ENCODE assay signal across 8 mouse cellular contexts in genomic region chr4:136956751-136957446, GRCm38 (mm10). TPM values are rescaled to one million over a fixed set of nuclear protein-coding genes. Genes with fewer than 3 reads are reported as not detected.
DNase-seq lines count a peak whose midpoint lies in the region; ATAC-seq lines count a peak whose summit lies in the region.

Gene Epha8 (minus strand): TSS chr4:136956816.

- H3K9me3 ChIP-seq in lung, embryonic 16.5 days (ENCODE audit: control insufficient read depth, low read length), result no peaks in the 10 kb centered on the region
- no peaks in the 10 kb centered on the region for H3K9me3 ChIP-seq in hindbrain, embryonic 10.5 days
- H3K9me3 ChIP-seq in midbrain, embryonic 11.5 days (ENCODE audit: control insufficient read depth, low read length), result no peaks in the 10 kb centered on the region

- ATAC-seq in lung, embryonic 16.5 days (ENCODE audit: low read depth), result no peak
- ATAC-seq in midbrain, embryonic 11.5 days (ENCODE audit: low FRiP score), result peak; percentile 58

- H3K4me3 ChIP-seq in lung, embryonic 16.5 days (ENCODE audit: low read length), result peak within 1 kb of the TSS; percentile 46
- H3K4me3 ChIP-seq in hindbrain, embryonic 10.5 days, result peak within 1 kb of the TSS; percentile 55
- H3K4me3 ChIP-seq in midbrain, embryonic 11.5 days (ENCODE audit: low read depth, low read length), result peak within 1 kb of the TSS; percentile 42

- no peak within 1 kb of the TSS for H3K9ac ChIP-seq in lung, embryonic 16.5 days (ENCODE audit: low read length)
- peak within 1 kb of the TSS; percentile 61 for H3K9ac ChIP-seq in midbrain, embryonic 11.5 days (ENCODE audit: low read length)

- H3K27ac ChIP-seq in lung, embryonic 16.5 days (ENCODE audit: low read length), result no peak within 1 kb of the TSS
- 0 out of 2 replicates have a peak within 1 kb of the TSS, but pooled peaks have one; percentile 35 for H3K27ac ChIP-seq in hindbrain, embryonic 10.5 days
- no peak within 1 kb of the TSS for H3K27ac ChIP-seq in midbrain, embryonic 11.5 days (ENCODE audit: low read depth, low read length)

- peaks cover 22% of the 10 kb centered on the region for H3K4me1 ChIP-seq in lung, embryonic 16.5 days (replicated peaks; ENCODE audit: control insufficient read depth, insufficient read depth, low read length)
- H3K4me1 ChIP-seq in hindbrain, embryonic 10.5 days (replicated peaks), result peaks cover 59% of the 10 kb centered on the region
- H3K4me1 ChIP-seq in midbrain, embryonic 11.5 days (ENCODE audit: control insufficient read depth, insufficient read depth, low read length), result peaks cover 14% of the 10 kb centered on the region

- 3% methylated on average over 21 of the region's 75 CpGs for WGBS in lung, embryonic 16.5 days
- 5% methylated on average over 75 of the region's 75 CpGs for WGBS in hindbrain, embryonic 10.5 days
- WGBS in midbrain, embryonic 11.5 days, result 2% methylated on average over 62 of the region's 75 CpGs

- H3K36me3 ChIP-seq in lung, embryonic 16.5 days (ENCODE audit: control insufficient read depth, insufficient read depth, low read length), result no peaks in the 10 kb centered on the region
- no peaks in the 10 kb centered on the region for H3K36me3 ChIP-seq in hindbrain, embryonic 10.5 days
- no peaks in the 10 kb centered on the region for H3K36me3 ChIP-seq in midbrain, embryonic 11.5 days (ENCODE audit: control insufficient read depth, insufficient read depth, low read length)

- peaks cover 72% of the 10 kb centered on the region for H3K27me3 ChIP-seq in lung, embryonic 16.5 days (ENCODE audit: control insufficient read depth, insufficient read depth, low read depth, low read length)
- H3K27me3 ChIP-seq in hindbrain, embryonic 10.5 days (ENCODE audit: insufficient read depth, poor library complexity, severe bottlenecking), result peaks cover 98% of the 10 kb centered on the region
- peaks cover 94% of the 10 kb centered on the region for H3K27me3 ChIP-seq in midbrain, embryonic 11.5 days (ENCODE audit: control insufficient read depth, insufficient read depth, low read length)

- DNase-seq in adrenal gland, postnatal 25 days, result peak; percentile 22
- no peak for DNase-seq in adrenal gland, postnatal 14 days
- no peak for DNase-seq in lung, postnatal 10 days
- no peak for DNase-seq in hindbrain, embryonic 10.5 days (ENCODE audit: low spot score)
- no peak for DNase-seq in midbrain, embryonic 11.5 days (ENCODE audit: low spot score, missing footprints)
- DNase-seq in layer of hippocampus, adult 18-20 months (ENCODE audit: low spot score in 2 of 2), result no peak
- no peak for DNase-seq in kidney, postnatal 10 days

- peak within 1 kb of the TSS; percentile 73 for H3K4me2 ChIP-seq in lung, embryonic 16.5 days (ENCODE audit: low read depth, low read length)
- H3K4me2 ChIP-seq in midbrain, embryonic 11.5 days, result peak within 1 kb of the TSS; percentile 72

RNA-seq across cellular contexts. Expression of gene Epha8, which starts in this region (rescaled TPM):
- 0.33 and 0.43 TPM in 2 replicates for total RNA-seq in adrenal gland, postnatal 25 days (2021)
- total RNA-seq in adrenal gland, postnatal 14 days (2021), result 0.11 and 0.26 TPM in 2 replicates
- not detected in 2 replicates for polyA plus RNA-seq in lung, embryonic 16.5 days (2015; fragmentation: Nextera tagmentation; extraction: Ambion mirVana)
- 2.4 and 4.6 TPM in 2 replicates for polyA plus RNA-seq in hindbrain, embryonic 10.5 days (2016; fragmentation: Nextera tagmentation; extraction: Ambion mirVana)
- polyA plus RNA-seq in midbrain, embryonic 11.5 days (2014; fragmentation: Nextera tagmentation; extraction: Ambion mirVana), result 4.1 and 5.0 TPM in 2 replicates
- total RNA-seq in layer of hippocampus, adult 18-20 months (2021), result 1 to 10 TPM; 1.2 to 1.9 TPM

Comparison
In these comparisons a context has a peak if more than half of its experiments do, and no peak if none do; other contexts are left out.
1. Peak in DNase-seq in adrenal gland, postnatal 25 days; RNA of the gene not detected or under 1 TPM.